Mouse (Mus musculus) ES-E14 (cell line): ENCODE data around the gene Ercc8. TPM values are rescaled to one million over a fixed set of nuclear protein-coding genes. Genes with fewer than 3 reads are reported as not detected.
A peak's percentile ranks its signal among the peaks of the same experiment; 100 is the strongest.

ENCODE experiments used
- DNase-seq: peaks from one replicate; pipeline ENCODE4 v3.0.0-alpha.2; 2013; ENCODE audit warnings: low read depth, low spot score
- H3K27ac ChIP-seq: 2 replicates; pipeline ENCODE4 v1.5.1; 2012; ENCODE audit warnings: low read depth, mild to moderate bottlenecking, low read length, moderate library complexity, mixed read lengths; ENCODE audit not compliant: poor library complexity, insufficient read depth, severe bottlenecking
- H3K36me3 ChIP-seq: 2 replicates; pipeline ENCODE4 v1.6.1; 2012; ENCODE audit warnings: mild to moderate bottlenecking, low read length, moderate library complexity, mixed read lengths; ENCODE audit not compliant: control insufficient read depth, poor library complexity, insufficient read depth, severe bottlenecking
- H3K4me1 ChIP-seq, 2 experiments: fragments of 150-350 bp in 1 of 2; sonication (generic) in 1 of 2; 2 replicates each; pipeline ENCODE4 v1.6.1; 2012; ENCODE audit warnings: low read length in 2 of 2, mild to moderate bottlenecking in 1 of 2, mixed read lengths in 1 of 2; ENCODE audit not compliant: control insufficient read depth in 2 of 2, insufficient read depth in 2 of 2, poor library complexity in 1 of 2
- H3K4me3 ChIP-seq, 2 experiments: fragments of 150-350 bp in 1 of 2; sonication (generic) in 1 of 2; 2 replicates each; pipeline ENCODE4 v1.5.1; 2012; ENCODE audit warnings: low read length in 2 of 2, low read depth in 1 of 2, mild to moderate bottlenecking in 1 of 2, mixed read lengths in 1 of 2; ENCODE audit not compliant: insufficient read depth in 1 of 2, poor library complexity in 1 of 2, severe bottlenecking in 1 of 2
- H3K9ac ChIP-seq: 2 replicates; pipeline ENCODE4 v1.6.1; 2012; ENCODE audit warnings: low read depth, mild to moderate bottlenecking, low read length, mixed read lengths; ENCODE audit not compliant: poor library complexity, insufficient read depth, severe bottlenecking
- H3K9me3 ChIP-seq: fragments of 150-350 bp; sonication (generic); 2 replicates; pipeline ENCODE4 v1.6.1; 2012; ENCODE audit warnings: low read depth, mild to moderate bottlenecking, low read length; ENCODE audit not compliant: control insufficient read depth, insufficient read depth
- CHD2 ChIP-seq: IDR thresholded peaks from 2 replicates; pipeline ENCODE4 v1.6.1; 2014; ENCODE audit warnings: mild to moderate bottlenecking, low read depth, low read length, inconsistent platforms
- HCFC1 ChIP-seq: IDR thresholded peaks from 2 replicates; pipeline ENCODE4 v1.6.1; 2012; ENCODE audit warnings: low read length, inconsistent platforms, borderline replicate concordance; ENCODE audit not compliant: insufficient read depth
- MAFK ChIP-seq: IDR thresholded peaks from 2 replicates; pipeline ENCODE4 v1.6.1; 2014; ENCODE audit warnings: mild to moderate bottlenecking, low read depth, low read length, inconsistent platforms; ENCODE audit not compliant: insufficient read depth
- ZC3H11A ChIP-seq: IDR thresholded peaks from 2 replicates; pipeline ENCODE4 v1.6.1; 2012; ENCODE audit warnings: low read depth, mild to moderate bottlenecking, inconsistent platforms, low read length, borderline replicate concordance
- ZNF384 ChIP-seq: IDR thresholded peaks from 2 replicates; pipeline ENCODE4 v1.6.1; 2012; ENCODE audit warnings: low read depth, low read length, inconsistent platforms
- in situ Hi-C, 2 experiments: fragments of 600-800 bp; cut with MboI; formaldehyde crosslinking; loops; one replicate each; pipeline ENCODE4 v1.15.1; 2025; ENCODE audit warnings: low sequenced_read_pairs in 2 of 2, inconsistent platforms in 1 of 2; ENCODE audit not compliant: unreplicated experiment in 2 of 2
- total RNA-seq: library from RNA; depleted of rRNA; stranded (reverse); fragments of 300-350 nt; gene quantifications from 2 replicates; pipeline ENCODE4 v1.2.3, GENCODE M21; 2012

The Ercc8 gene
- total RNA-seq, 1 experiment, result 18.3 TPM

GRCm38 (mm10) chr13:108212397-108213018, 54.0 kb downstream of the Ercc8 start:
- H3K9ac ChIP-seq, result no peak overlapping the region
- no peak overlapping the region for H3K4me3 ChIP-seq
- no peak for DNase-seq
- no peak for TF ChIP-seq MAFK
- no peak for TF ChIP-seq ZNF384
- no peak for TF ChIP-seq CHD2
- no peak for TF ChIP-seq ZC3H11A
- no peak for TF ChIP-seq HCFC1
- H3K4me1 ChIP-seq, result peaks cover 4 to 8% of the 10 kb centered on the region in 2 experiments; a peak in 2 of 4 replicates
- no peaks in the 10 kb centered on the region for H3K36me3 ChIP-seq
- no peak overlapping the region for H3K27ac ChIP-seq
- H3K9me3 ChIP-seq, result no peaks in the 10 kb centered on the region
- in situ Hi-C loops, result no loop called here

- H3K9ac ChIP-seq, result peak within 1 kb of the TSS; percentile 80
- TF ChIP-seq MAFK, result no peak
- H3K27ac ChIP-seq, result no peak within 1 kb of the TSS
- DNase-seq, result no peak
- H3K4me3 ChIP-seq, result peak within 1 kb of the TSS; percentile 75 to 89
- in situ Hi-C loops, result no loop called here
- no peaks in the 10 kb centered on the region for H3K36me3 ChIP-seq
- H3K9me3 ChIP-seq, result no peaks in the 10 kb centered on the region
- peaks cover 4 to 8% of the 10 kb centered on the region in 2 experiments; a peak in 2 of 4 replicates for H3K4me1 ChIP-seq
These were observed 55.6 kb downstream of the Ercc8 start, which contains the start of gene Elovl7 for GRCm38 (mm10) chr13:108214081-108214484. Elovl7 (plus strand) TSS chr13:108214404.

- Histone ChIP-seq H3K9ac (peak overlapping the region; percentile 80), H3K4me3 (peak overlapping the region; percentile 75 to 89), H3K36me3 (no peaks in the 10 kb centered on the region), H3K9me3 (no peaks in the 10 kb centered on the region), H3K4me1 (peaks cover 7 to 10% of the 10 kb centered on the region in 2 experiments; a peak in 2 of 4 replicates), H3K27ac (no peak overlapping the region)
- in situ Hi-C loops, result no loop called here
- TF ChIP-seq MAFK, result no peak
- TF ChIP-seq ZC3H11A, result no peak
- no peak for TF ChIP-seq ZNF384
- TF ChIP-seq HCFC1, result 0 out of 2 replicates have a peak, but pooled peaks have one; percentile 49
- TF ChIP-seq CHD2, result no peak
- no peak for DNase-seq
These were observed 56.1 kb downstream of the Ercc8 start for GRCm38 (mm10) chr13:108214485-108215107.

GRCm38 (mm10) chr13:108215231-108215780, 56.8 kb downstream of the Ercc8 start:
- Histone ChIP-seq H3K36me3 (no peaks in the 10 kb centered on the region), H3K9ac (no peak overlapping the region), H3K4me3 (peak overlapping the region; percentile 75 to 89), H3K27ac (no peak overlapping the region), H3K4me1 (peaks cover 7 to 13% of the 10 kb centered on the region in 2 experiments; a peak in 2 of 4 replicates), H3K9me3 (no peaks in the 10 kb centered on the region)
- in situ Hi-C loops, result no loop called here
- TF ChIP-seq CHD2, result no peak
- TF ChIP-seq HCFC1, result no peak
- TF ChIP-seq ZC3H11A, result no peak
- TF ChIP-seq ZNF384, result no peak
- no peak for TF ChIP-seq MAFK
- DNase-seq, result no peak

GRCm38 (mm10) chr13:108219773-108220172, 61.2 kb downstream of the Ercc8 start:
- no peak overlapping the region for H3K9ac ChIP-seq
- no peak for DNase-seq
- TF ChIP-seq CHD2 (no peak), ZC3H11A (no peak), HCFC1 (no peak), MAFK (no peak), ZNF384 (no peak)
- no peak overlapping the region for H3K4me3 ChIP-seq
- peaks cover 2 to 6% of the 10 kb centered on the region in 2 experiments; a peak in 1 of 4 replicates for H3K4me1 ChIP-seq
- in situ Hi-C loops, result no loop called here
- H3K36me3 ChIP-seq, result no peaks in the 10 kb centered on the region
- no peak overlapping the region for H3K27ac ChIP-seq
- no peaks in the 10 kb centered on the region for H3K9me3 ChIP-seq
